ENCODE assay signal across 7 mouse cellular contexts in the genomic region with DNA sequence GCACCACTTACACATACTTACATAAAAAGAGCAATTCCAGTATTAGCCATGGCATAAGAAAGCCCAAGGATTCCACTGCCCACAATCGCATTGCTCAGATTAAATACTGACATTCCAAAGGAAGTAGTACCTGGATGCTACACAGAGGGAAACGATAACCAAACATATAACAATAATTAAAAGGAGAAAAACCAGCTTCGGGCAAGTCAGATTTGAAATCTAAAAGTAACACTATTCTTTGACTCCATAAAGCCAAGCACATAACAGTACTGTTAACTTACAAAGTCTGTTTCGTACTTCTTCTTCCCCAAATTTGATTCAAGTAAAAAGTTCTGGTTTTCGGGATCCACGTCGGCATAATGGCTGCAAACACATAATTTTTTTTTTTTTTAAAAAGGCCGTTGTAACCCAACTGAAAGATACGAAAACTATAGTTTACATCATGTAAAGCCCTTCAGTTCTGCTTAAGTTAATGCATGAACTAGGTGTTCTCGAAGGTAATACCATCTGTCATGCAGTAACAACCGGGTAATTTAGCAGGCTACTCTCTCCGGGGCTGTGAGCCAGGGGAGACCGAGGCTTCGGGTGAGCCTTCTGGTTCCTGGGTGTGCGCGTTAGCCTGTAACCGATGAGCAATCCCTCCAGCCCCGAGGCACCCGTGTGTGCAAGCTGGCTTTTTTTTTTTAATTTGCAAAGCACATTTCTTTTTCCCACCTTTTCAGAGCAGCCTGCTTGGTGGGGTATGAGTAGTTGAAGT. TPM values are rescaled to one million over a fixed set of nuclear protein-coding genes. Genes with fewer than 3 reads are reported as not detected.
DNase-seq lines count a peak whose midpoint lies in the region; ATAC-seq lines count a peak whose summit lies in the region.

No protein-coding gene starts in this region.

- H3K36me3 ChIP-seq in lung, embryonic 16.5 days (ENCODE audit: control insufficient read depth, insufficient read depth, low read length), result peaks cover 24% of the 10 kb centered on the region
- H3K36me3 ChIP-seq in liver, embryonic 12.5 days, result peaks cover 55% of the 10 kb centered on the region
- peaks cover 29% of the 10 kb centered on the region for H3K36me3 ChIP-seq in stomach, embryonic 16.5 days (ENCODE audit: control insufficient read depth, insufficient read depth, low read length)

- peak; percentile 3; the same call in 1 of the 2 replicates for ATAC-seq in lung, embryonic 16.5 days (ENCODE audit: low read depth)
- 0 out of 2 replicates have a peak, but pooled peaks have one; percentile 19 for ATAC-seq in liver, embryonic 12.5 days
- no peak for ATAC-seq in stomach, embryonic 16.5 days (ENCODE audit: insufficient read depth, low FRiP score)

- H3K4me3 ChIP-seq in lung, embryonic 16.5 days (ENCODE audit: low read length), result peak overlapping the region; percentile 87
- H3K4me3 ChIP-seq in liver, embryonic 12.5 days, result peak overlapping the region; percentile 91
- peak overlapping the region; percentile 89 for H3K4me3 ChIP-seq in stomach, embryonic 16.5 days (replicated peaks; ENCODE audit: low read length)

- peak overlapping the region; percentile 60 for H3K4me2 ChIP-seq in lung, embryonic 16.5 days (ENCODE audit: low read depth, low read length)
- peak overlapping the region; percentile 93 for H3K4me2 ChIP-seq in liver, embryonic 12.5 days
- peak overlapping the region; percentile 79 for H3K4me2 ChIP-seq in stomach, embryonic 16.5 days (ENCODE audit: low read depth, low read length)

- H3K4me1 ChIP-seq in lung, embryonic 16.5 days (replicated peaks; ENCODE audit: control insufficient read depth, insufficient read depth, low read length), result peaks cover 31% of the 10 kb centered on the region
- peaks cover 45% of the 10 kb centered on the region for H3K4me1 ChIP-seq in liver, embryonic 12.5 days
- peaks cover 26% of the 10 kb centered on the region for H3K4me1 ChIP-seq in stomach, embryonic 16.5 days (ENCODE audit: control insufficient read depth, insufficient read depth, low read length)

- 4% methylated on average over 19 of the region's 19 CpGs for WGBS in lung, embryonic 16.5 days
- WGBS in liver, embryonic 12.5 days (ENCODE audit: insufficient replicate concordance), result 18% methylated on average over 19 of the region's 19 CpGs
- WGBS in stomach, embryonic 16.5 days, result 5% methylated on average over 19 of the region's 19 CpGs

- H3K27me3 ChIP-seq in lung, embryonic 16.5 days (ENCODE audit: control insufficient read depth, insufficient read depth, low read depth, low read length), result no peaks in the 10 kb centered on the region
- peaks cover 7% of the 10 kb centered on the region; the same call in 1 of the 2 replicates for H3K27me3 ChIP-seq in liver, embryonic 12.5 days (replicated peaks)
- no peaks in the 10 kb centered on the region for H3K27me3 ChIP-seq in stomach, embryonic 16.5 days (ENCODE audit: control insufficient read depth, insufficient read depth, low read length)

- H3K9me3 ChIP-seq in lung, embryonic 16.5 days (ENCODE audit: control insufficient read depth, low read length), result no peaks in the 10 kb centered on the region
- H3K9me3 ChIP-seq in liver, embryonic 12.5 days (replicated peaks), result no peaks in the 10 kb centered on the region
- H3K9me3 ChIP-seq in stomach, embryonic 16.5 days (replicated peaks; ENCODE audit: control insufficient read depth, low read length), result no peaks in the 10 kb centered on the region

- H3K9ac ChIP-seq in lung, embryonic 16.5 days (ENCODE audit: low read length), result peak overlapping the region; percentile 99
- peak overlapping the region; percentile 98 for H3K9ac ChIP-seq in liver, embryonic 12.5 days
- H3K9ac ChIP-seq in stomach, embryonic 16.5 days (ENCODE audit: low read length), result peak overlapping the region; percentile 99

- peak overlapping the region; percentile 99 for H3K27ac ChIP-seq in lung, embryonic 16.5 days (ENCODE audit: low read length)
- H3K27ac ChIP-seq in liver, embryonic 12.5 days, result peak overlapping the region; percentile 97
- peak overlapping the region; percentile 99 for H3K27ac ChIP-seq in stomach, embryonic 16.5 days (ENCODE audit: low read length)

- DNase-seq in lung, adult 18-20 months, result no peak
- DNase-seq in cerebellum, adult 9-11 months, result peak; percentile 81
- DNase-seq in gastrocnemius, postnatal 25 days, result peak; percentile 23
- DNase-seq in layer of hippocampus, adult 9-11 months, result no peak

RNA-seq across cellular contexts. Expression of gene Slc38a2, which starts 1.5 kb away (rescaled TPM):
- 143 and 155 TPM in 2 replicates for polyA plus RNA-seq in lung, embryonic 16.5 days (2015; fragmentation: Nextera tagmentation; extraction: Ambion mirVana)
- total RNA-seq in gastrocnemius, postnatal 25 days (2021), result 100 to 1,000 TPM in 1 of 2 experiments, 10 to 100 TPM in 1; 73.8 to 112 TPM
- polyA plus RNA-seq in liver, embryonic 12.5 days (2016; fragmentation: Nextera tagmentation; extraction: Ambion mirVana), result 57.6 and 62.7 TPM in 2 replicates
- polyA plus RNA-seq in stomach, embryonic 16.5 days (2015; fragmentation: Nextera tagmentation; extraction: Ambion mirVana), result 132 and 133 TPM in 2 replicates

RNA-seq across cellular contexts. Expression of gene Slc38a1, which starts 55.4 kb away (rescaled TPM):
- 47.5 and 48.8 TPM in 2 replicates for polyA plus RNA-seq in lung, embryonic 16.5 days (2015; fragmentation: Nextera tagmentation; extraction: Ambion mirVana)
- total RNA-seq in gastrocnemius, postnatal 25 days (2021), result 1 to 10 TPM; 1.4 to 2.2 TPM
- 41.1 and 43.1 TPM in 2 replicates for polyA plus RNA-seq in liver, embryonic 12.5 days (2016; fragmentation: Nextera tagmentation; extraction: Ambion mirVana)
- polyA plus RNA-seq in stomach, embryonic 16.5 days (2015; fragmentation: Nextera tagmentation; extraction: Ambion mirVana), result 55.6 and 58.0 TPM in 2 replicates

Comparison
In these comparisons a context has a peak if more than half of its experiments do, and no peak if none do; other contexts are left out.
1. DNase-seq: peak in cerebellum, adult 9-11 months (single experiment) and gastrocnemius, postnatal 25 days (single experiment); none in lung, adult 18-20 months (0 of 2) and layer of hippocampus, adult 9-11 months (single experiment).
2. Peak in every context shown above with its lines, with median percentiles within 50 percentile points of each other: H3K27ac ChIP-seq, H3K4me2 ChIP-seq, H3K4me3 ChIP-seq and H3K9ac ChIP-seq.